Mouse (Mus musculus) heart, embryonic 14.5 days (tissue): ENCODE measurements around the gene Olfr361. TPM values are rescaled to one million over a fixed set of nuclear protein-coding genes. Genes with fewer than 3 reads are reported as not detected.
"Not testable (repeated sequence)": the region's sequence is repeated elsewhere in the genome, so short reads cannot be mapped to it uniquely, and the experiment has no call there.

ENCODE experiments used
- ATAC-seq: fragments of 200-750 bp; cut with Nextera tagmentation; 2 replicates; pipeline ENCODE4 v1.8.0; 2017; ENCODE audit warnings: low read depth, moderate TSS enrichment; ENCODE audit not compliant: insufficient number of reproducible peaks, insufficient read depth, low FRiP score
- H3K27ac ChIP-seq, 2 experiments: fragments of 200-500 bp in 1 of 2; fragments of 300-500 bp in 1 of 2; sonication (generic) in 1 of 2; replicated peaks in 1 of 2; 2 replicates each; pipeline ENCODE4 v1.5.1; 2012 to 2014; ENCODE audit warnings: low read depth in 2 of 2, low read length in 2 of 2, control low read depth in 1 of 2, mild to moderate bottlenecking in 1 of 2, mixed read lengths in 1 of 2; ENCODE audit not compliant: control insufficient read depth in 1 of 2, insufficient read depth in 1 of 2
- H3K27me3 ChIP-seq: fragments of 300-500 bp; sonication (generic); 2 replicates; pipeline ENCODE4 v1.6.1; 2014; ENCODE audit warnings: mild to moderate bottlenecking, low read length, control low read depth; ENCODE audit not compliant: control insufficient read depth, insufficient read depth
- H3K36me3 ChIP-seq: fragments of 300-500 bp; sonication (generic); 2 replicates; pipeline ENCODE4 v1.6.1; 2014; ENCODE audit warnings: mild to moderate bottlenecking, control low read depth, low read length, mixed read lengths; ENCODE audit not compliant: control insufficient read depth, insufficient read depth
- H3K4me1 ChIP-seq, 2 experiments: fragments of 200-500 bp in 1 of 2; fragments of 300-500 bp in 1 of 2; sonication (generic) in 1 of 2; 2 replicates each; pipeline ENCODE4 v1.6.1; 2012 to 2014; ENCODE audit warnings: low read length in 2 of 2, control low read depth in 1 of 2, mixed read lengths in 1 of 2; ENCODE audit not compliant: control insufficient read depth in 2 of 2, insufficient read depth in 2 of 2
- H3K4me2 ChIP-seq: fragments of 300-500 bp; sonication (generic); 2 replicates; pipeline ENCODE4 v1.6.1; 2014; ENCODE audit warnings: mild to moderate bottlenecking, low read length
- H3K4me3 ChIP-seq, 2 experiments: fragments of 200-500 bp in 1 of 2; fragments of 300-500 bp in 1 of 2; sonication (generic) in 1 of 2; 2 replicates each; pipeline ENCODE4 v1.5.1; 2012 to 2014; ENCODE audit warnings: low read length in 2 of 2, mild to moderate bottlenecking in 2 of 2, control low read depth in 1 of 2, low read depth in 1 of 2, moderate library complexity in 1 of 2; ENCODE audit not compliant: control insufficient read depth in 1 of 2, insufficient read depth in 1 of 2
- H3K9ac ChIP-seq: fragments of 300-500 bp; sonication (generic); 2 replicates; pipeline ENCODE4 v1.6.1; 2014; ENCODE audit warnings: mild to moderate bottlenecking, low read length
- H3K9me3 ChIP-seq: fragments of 300-500 bp; sonication (generic); 2 replicates; pipeline ENCODE4 v1.6.1; 2016; ENCODE audit warnings: low read length, control low read depth; ENCODE audit not compliant: control insufficient read depth
- WGBS: fragments of 180-500 bp; shearing (Covaris S2); extraction: QIAGEN DNeasy Blood & Tissue Kit; methylation state at CpG from one replicate; pipeline ENCODE4 v1.1.7; 2014; 5-methylcytosine and 5-hydroxymethylcytosine counted together
- polyA plus RNA-seq: library from polyadenylated mRNA; unstranded; fragments of >200 nt; fragmentation: Nextera tagmentation; extraction: Ambion mirVana; gene quantifications from 2 replicates; pipeline ENCODE4 v1.2.1, GENCODE M21; 2014

Olfr361 gene
- polyA plus RNA-seq, result not detected in 2 replicates

DNA sequence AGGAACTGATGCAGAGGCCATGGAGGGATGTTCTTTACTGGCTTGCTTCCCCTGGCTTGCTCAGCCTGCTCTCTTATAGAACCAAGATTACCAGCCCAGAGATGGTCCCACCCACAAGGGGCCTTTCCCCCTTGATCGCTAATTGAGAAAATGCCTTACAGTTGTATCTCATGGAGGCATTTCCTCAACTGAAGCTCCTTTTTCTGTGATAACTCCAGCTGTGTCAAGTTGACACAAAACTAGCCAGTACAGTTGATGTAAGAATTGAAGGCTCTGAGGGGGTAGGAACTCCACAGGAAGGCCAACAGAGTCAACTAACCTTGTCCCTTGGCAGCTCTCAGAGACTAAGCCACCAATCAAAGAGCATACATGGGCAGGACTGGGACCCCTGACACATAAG, at the start of gene Olfr361:
Olfr361 (minus strand) TSS at position 101 of the 400 bp plus-strand sequence.
- not testable (repeated sequence) for H3K4me2 ChIP-seq, ATAC-seq, H3K27ac ChIP-seq, H3K36me3 ChIP-seq, H3K4me1 ChIP-seq, H3K9ac ChIP-seq, H3K9me3 ChIP-seq, H3K27me3 ChIP-seq, H3K4me3 ChIP-seq
- 55% methylated on average over 1 of the region's 1 CpGs for WGBS

DNA sequence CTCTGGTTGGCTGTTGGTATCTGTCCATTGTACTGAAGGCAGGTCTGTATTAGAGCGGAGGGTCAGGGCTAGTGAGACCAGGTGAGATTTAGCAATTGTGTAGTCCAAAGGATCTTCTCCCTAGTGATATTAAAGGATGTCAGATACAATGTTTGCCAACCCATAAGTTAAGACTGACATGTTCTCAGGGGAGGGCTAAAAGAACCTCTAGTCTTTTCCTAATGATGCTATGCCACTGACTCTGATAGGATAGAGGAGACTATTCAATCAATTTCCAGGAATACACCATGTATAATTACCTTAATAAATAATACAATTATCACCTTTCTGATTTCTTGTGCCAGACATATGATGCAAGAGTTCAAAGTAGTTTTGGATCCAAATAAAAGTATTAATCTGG, 28.7 kb upstream of the Olfr361 start, which contains the start of gene Olfr362:
Olfr362 (minus strand) TSS at position 101 of the 400 bp plus-strand sequence.
- 72% methylated on average over 1 of the region's 1 CpGs for whole genome bisulfite sequencing
- Histone ChIP-seq H3K4me1 (no peaks in the 10 kb centered on the region), H3K27ac (no peak within 1 kb of the TSS), H3K9ac (no peak within 1 kb of the TSS), H3K4me3 (no peak within 1 kb of the TSS), H3K36me3 (no peaks in the 10 kb centered on the region), H3K4me2 (no peak within 1 kb of the TSS), H3K9me3 (no peaks in the 10 kb centered on the region), H3K27me3 (no peaks in the 10 kb centered on the region)
- no peak for ATAC-seq

GRCm38 (mm10) chr2:37065446-37065845, 23.6 kb downstream of the Olfr361 start, which contains the start of gene Olfr360:
Gene Olfr360, plus strand, starts transcription at chr2:37065746.
- H3K27ac ChIP-seq, result no peak within 1 kb of the TSS
- no peak within 1 kb of the TSS for H3K9ac ChIP-seq
- H3K4me1 ChIP-seq, result no peaks in the 10 kb centered on the region
- no peaks in the 10 kb centered on the region for H3K27me3 ChIP-seq
- ATAC-seq, result no peak
- H3K9me3 ChIP-seq, result 0 out of 2 replicates have a peak, but pooled peaks cover 3% of the 10 kb centered on the region
- no peak within 1 kb of the TSS for H3K4me2 ChIP-seq
- no peak within 1 kb of the TSS for H3K4me3 ChIP-seq
- no peaks in the 10 kb centered on the region for H3K36me3 ChIP-seq

Other genes starting within 250 kb of the Olfr361 start
- gene Olfr350, start 243.0 kb downstream of the Olfr361 start, polyA plus RNA-seq, result not detected in 2 replicates
- gene Olfr351, start 226.6 kb downstream of the Olfr361 start, polyA plus RNA-seq, result not detected in 2 replicates
- gene Olfr352, start 220.8 kb downstream of the Olfr361 start, polyA plus RNA-seq, result not detected in 2 replicates
- gene Olfr353, start 196.4 kb downstream of the Olfr361 start, polyA plus RNA-seq, result not detected in 2 replicates
- not detected in 2 replicates for gene Olfr354, start 183.6 kb downstream of the Olfr361 start, polyA plus RNA-seq
- not detected in 2 replicates for gene Olfr355, start 160.4 kb downstream of the Olfr361 start, polyA plus RNA-seq
- not detected in 2 replicates for gene Olfr356, start 152.2 kb downstream of the Olfr361 start, polyA plus RNA-seq
- not detected in 2 replicates for gene Olfr357, start 95.5 kb downstream of the Olfr361 start, polyA plus RNA-seq
- not detected in 2 replicates for gene Olfr358, start 80.0 kb downstream of the Olfr361 start, polyA plus RNA-seq
- gene Olfr360, start 23.5 kb downstream of the Olfr361 start, polyA plus RNA-seq, result not detected in 2 replicates
- gene Olfr362, start 28.6 kb upstream of the Olfr361 start, polyA plus RNA-seq, result not detected in 2 replicates
- not detected in 2 replicates for gene Olfr364-ps1, start 50.0 kb upstream of the Olfr361 start, polyA plus RNA-seq
- not detected in 2 replicates for gene Olfr365, start 98.9 kb upstream of the Olfr361 start, polyA plus RNA-seq
- gene Olfr366, start 122.3 kb upstream of the Olfr361 start, polyA plus RNA-seq, result not detected in 2 replicates
- gene Olfr368, start 237.2 kb upstream of the Olfr361 start, polyA plus RNA-seq, result not detected in 2 replicates